Mouse (Mus musculus) embryonic facial prominence, embryonic 11.5 days (tissue): ENCODE measurements at regions not wholly inside any gene's neighbourhood (a gene's known extent, or its start where the extent isn't known, plus 50 kb on each side); places are given as distances from the start of the nearest gene placed in this dataset.

Experiments
- ATAC-seq: fragments of 200-750 bp; cut with Nextera tagmentation; replicated peaks from 2 replicates; pipeline ENCODE4 v1.8.0; 2017; ENCODE audit warnings: low read depth; ENCODE audit not compliant: insufficient number of reproducible peaks, low FRiP score, low TSS enrichment
- DNase-seq: peaks from one replicate; pipeline ENCODE4 v3.0.0-alpha.2; 2015; ENCODE audit warnings: low spot score
- H3K27ac ChIP-seq: fragments of 300-500 bp; sonication (generic); replicated peaks from 2 replicates; pipeline ENCODE4 v1.5.1; 2014; ENCODE audit warnings: mild to moderate bottlenecking, low read depth, low read length, control low read depth
- H3K27me3 ChIP-seq: fragments of 300-500 bp; sonication (generic); 2 replicates; pipeline ENCODE4 v1.6.1; 2014; ENCODE audit warnings: mild to moderate bottlenecking, low read length, moderate library complexity, mixed read lengths; ENCODE audit not compliant: control insufficient read depth, insufficient read depth
- H3K36me3 ChIP-seq: fragments of 300-500 bp; sonication (generic); replicated peaks from 2 replicates; pipeline ENCODE4 v1.6.1; 2014; ENCODE audit warnings: low read depth, mild to moderate bottlenecking, low read length, moderate library complexity, mixed read lengths; ENCODE audit not compliant: control insufficient read depth, insufficient read depth
- H3K4me1 ChIP-seq: fragments of 300-500 bp; sonication (generic); 2 replicates; pipeline ENCODE4 v1.6.1; 2014; ENCODE audit warnings: low read length, mixed read lengths; ENCODE audit not compliant: control insufficient read depth, insufficient read depth
- H3K4me2 ChIP-seq: fragments of 300-500 bp; sonication (generic); 2 replicates; pipeline ENCODE4 v1.6.1; 2014; ENCODE audit warnings: low read depth, mild to moderate bottlenecking, control low read depth, low read length, moderate library complexity
- H3K4me3 ChIP-seq: fragments of 300-500 bp; sonication (generic); 2 replicates; pipeline ENCODE4 v1.5.1; 2014; ENCODE audit warnings: low read depth, low read length, control low read depth
- H3K9ac ChIP-seq: fragments of 300-500 bp; sonication (generic); replicated peaks from 2 replicates; pipeline ENCODE4 v1.6.1; 2014; ENCODE audit warnings: mild to moderate bottlenecking, control low read depth, low read length
- H3K9me3 ChIP-seq: fragments of 300-500 bp; sonication (generic); replicated peaks from 2 replicates; pipeline ENCODE4 v1.6.1; 2016; ENCODE audit warnings: mild to moderate bottlenecking, low read length, inconsistent platforms, mixed read lengths; ENCODE audit not compliant: control insufficient read depth
- WGBS: fragments of 180-500 bp; shearing (Covaris S2); extraction: QIAGEN DNeasy Blood & Tissue Kit; methylation state at CpG from one replicate; pipeline ENCODE4 v1.1.7; 2014; 5-methylcytosine and 5-hydroxymethylcytosine counted together

DNA sequence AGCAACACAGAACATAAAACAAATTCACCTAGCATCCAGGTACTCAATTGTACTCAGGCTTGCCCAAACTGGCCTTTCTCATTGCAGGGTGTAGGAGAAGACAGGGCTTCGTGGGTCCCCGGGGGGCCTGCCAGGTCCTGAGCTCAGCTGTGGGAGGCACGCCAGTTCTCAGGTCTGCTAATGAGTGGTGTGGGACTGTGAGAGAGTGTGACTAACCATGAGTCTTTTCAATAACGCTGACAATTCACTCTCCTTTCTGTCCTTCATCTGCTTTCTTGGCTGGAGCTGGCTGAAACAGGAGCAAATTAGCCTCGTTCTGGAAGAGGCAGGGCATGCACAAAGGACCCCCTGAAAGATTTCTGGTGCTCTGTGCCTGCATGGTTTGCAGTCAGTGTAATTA, 250.2 kb downstream of the Cog6 start:
- Histone ChIP-seq H3K27me3 (no peaks in the 10 kb centered on the region), H3K9ac (no peak overlapping the region), H3K36me3 (no peaks in the 10 kb centered on the region), H3K4me2 (no peak overlapping the region), H3K27ac (no peak overlapping the region), H3K4me3 (no peak overlapping the region), H3K9me3 (no peaks in the 10 kb centered on the region), H3K4me1 (no peaks in the 10 kb centered on the region)
- WGBS, result 67% methylated on average over 5 of the region's 5 CpGs
- ATAC-seq (no peak), DNase-seq (no peak)

- no peak overlapping the region for H3K4me2 ChIP-seq
- DNase-seq (no peak), ATAC-seq (no peak)
- WGBS, result 79% methylated on average over 4 of the region's 4 CpGs
- no peak overlapping the region for H3K27ac ChIP-seq
- no peaks in the 10 kb centered on the region for H3K36me3 ChIP-seq
- no peaks in the 10 kb centered on the region for H3K4me1 ChIP-seq
- no peaks in the 10 kb centered on the region for H3K27me3 ChIP-seq
- no peaks in the 10 kb centered on the region for H3K9me3 ChIP-seq
- H3K9ac ChIP-seq, result no peak overlapping the region
- H3K4me3 ChIP-seq, result no peak overlapping the region
Measured at GRCm38 (mm10) chr3:52764166-52764565, 252.9 kb downstream of the Cog6 start.

- DNase-seq (no peak), ATAC-seq (no peak)
- Histone ChIP-seq H3K4me3 (no peak overlapping the region), H3K27me3 (no peaks in the 10 kb centered on the region), H3K9me3 (no peaks in the 10 kb centered on the region), H3K9ac (no peak overlapping the region), H3K4me2 (no peak overlapping the region), H3K4me1 (no peaks in the 10 kb centered on the region), H3K36me3 (no peaks in the 10 kb centered on the region), H3K27ac (no peak overlapping the region)
- WGBS, result 81% methylated on average over 5 of the region's 5 CpGs
Measured at GRCm38 (mm10) chr3:52763660-52764059, 253.4 kb downstream of the Cog6 start.

DNA sequence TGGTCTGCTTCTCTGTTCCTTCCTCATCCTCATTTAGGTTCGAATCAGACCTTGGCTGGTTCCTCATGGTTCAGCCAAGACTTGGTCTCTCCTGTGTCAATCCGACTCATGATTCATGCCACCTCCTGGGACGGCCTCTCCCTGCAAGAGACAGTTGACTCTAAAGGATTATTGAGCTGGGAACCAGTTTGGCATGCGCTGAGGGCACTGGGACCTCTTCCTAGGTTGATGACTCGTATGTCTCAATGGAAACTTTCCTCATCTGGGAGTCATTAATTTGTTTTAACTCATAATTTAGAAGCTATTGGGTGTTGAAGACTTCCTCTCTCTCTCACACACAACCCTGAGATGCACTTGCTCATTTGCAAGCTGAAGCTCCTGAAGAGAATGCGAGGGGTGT, 254.5 kb downstream of the Cog6 start:
- no peak overlapping the region for H3K27ac ChIP-seq
- no peaks in the 10 kb centered on the region for H3K27me3 ChIP-seq
- H3K4me3 ChIP-seq, result no peak overlapping the region
- H3K9ac ChIP-seq, result no peak overlapping the region
- no peaks in the 10 kb centered on the region for H3K4me1 ChIP-seq
- DNase-seq (no peak), ATAC-seq (no peak)
- no peaks in the 10 kb centered on the region for H3K9me3 ChIP-seq
- WGBS, result 82% methylated on average over 6 of the region's 6 CpGs
- H3K4me2 ChIP-seq, result no peak overlapping the region
- no peaks in the 10 kb centered on the region for H3K36me3 ChIP-seq

DNA sequence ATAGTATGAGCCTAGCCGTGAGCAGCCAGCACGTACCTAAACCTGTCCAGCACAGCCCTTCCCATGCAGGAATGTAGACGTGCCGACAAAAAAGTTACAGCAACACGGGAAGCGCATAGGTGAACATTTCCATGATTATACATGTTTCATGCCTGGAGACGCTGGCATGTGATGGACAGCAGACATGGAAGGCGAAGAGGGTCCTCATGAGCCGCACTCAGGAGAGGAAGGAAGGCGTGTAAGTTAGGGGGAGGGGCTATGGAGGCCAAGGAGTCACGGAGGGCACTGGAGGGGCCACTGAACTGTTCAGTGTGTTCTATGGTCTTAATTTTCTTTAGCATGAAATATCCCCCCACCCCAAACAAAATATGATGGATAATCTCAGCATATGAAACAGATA, 257.2 kb downstream of the Cog6 start:
- H3K9me3 ChIP-seq, result no peaks in the 10 kb centered on the region
- DNase-seq, result no peak
- no peak overlapping the region for H3K9ac ChIP-seq
- 87% methylated on average over 11 of the region's 11 CpGs for whole genome bisulfite sequencing
- H3K4me3 ChIP-seq, result no peak overlapping the region
- H3K4me1 ChIP-seq, result no peaks in the 10 kb centered on the region
- no peaks in the 10 kb centered on the region for H3K36me3 ChIP-seq
- H3K4me2 ChIP-seq, result no peak overlapping the region
- no peak overlapping the region for H3K27ac ChIP-seq
- no peaks in the 10 kb centered on the region for H3K27me3 ChIP-seq
- ATAC-seq, result no peak

DNA sequence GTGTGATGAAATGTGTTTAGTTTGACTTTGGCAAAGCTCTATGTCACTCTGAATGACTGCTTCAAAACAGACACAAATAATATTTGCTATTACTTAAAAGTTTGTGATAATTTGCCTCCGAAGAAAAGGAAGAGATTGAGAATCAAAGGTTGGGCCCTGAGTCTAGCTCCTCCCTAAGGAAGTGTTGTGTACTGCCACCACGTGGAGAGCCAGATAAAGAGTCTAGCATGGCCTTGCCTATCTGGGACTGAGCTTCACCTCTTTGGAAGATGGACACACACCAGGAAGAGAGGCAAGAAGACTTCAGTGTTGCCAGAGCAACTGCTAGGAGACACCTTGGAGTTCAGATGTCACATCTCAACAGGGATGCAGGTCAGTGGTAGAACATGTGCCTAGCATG, 258.5 kb downstream of the Cog6 start:
- Histone ChIP-seq H3K27me3 (no peaks in the 10 kb centered on the region), H3K4me2 (no peak overlapping the region), H3K9me3 (no peaks in the 10 kb centered on the region), H3K27ac (no peak overlapping the region), H3K4me1 (no peaks in the 10 kb centered on the region), H3K9ac (no peak overlapping the region), H3K4me3 (no peak overlapping the region), H3K36me3 (no peaks in the 10 kb centered on the region)
- whole genome bisulfite sequencing, result 30% methylated on average over 2 of the region's 2 CpGs
- DNase-seq (peak; percentile 50), ATAC-seq (no peak)

- Histone ChIP-seq H3K4me1 (no peaks in the 10 kb centered on the region), H3K4me3 (no peak overlapping the region), H3K36me3 (no peaks in the 10 kb centered on the region), H3K9ac (no peak overlapping the region), H3K4me2 (no peak overlapping the region), H3K27ac (no peak overlapping the region), H3K9me3 (no peaks in the 10 kb centered on the region), H3K27me3 (no peaks in the 10 kb centered on the region)
- WGBS, result 95% methylated on average over 5 of the region's 5 CpGs
- no peak for DNase-seq
- no peak for ATAC-seq
Measured at GRCm38 (mm10) chr3:52756816-52757215, 260.2 kb downstream of the Cog6 start.

- Histone ChIP-seq H3K4me1 (no peaks in the 10 kb centered on the region), H3K9me3 (no peaks in the 10 kb centered on the region), H3K9ac (no peak overlapping the region), H3K27ac (no peak overlapping the region), H3K27me3 (no peaks in the 10 kb centered on the region), H3K4me2 (no peak overlapping the region), H3K36me3 (no peaks in the 10 kb centered on the region), H3K4me3 (no peak overlapping the region)
- ATAC-seq, result no peak
- 59% methylated on average over 5 of the region's 5 CpGs for WGBS
- no peak for DNase-seq
Measured at GRCm38 (mm10) chr3:52756006-52756405, 261.0 kb downstream of the Cog6 start.

DNA sequence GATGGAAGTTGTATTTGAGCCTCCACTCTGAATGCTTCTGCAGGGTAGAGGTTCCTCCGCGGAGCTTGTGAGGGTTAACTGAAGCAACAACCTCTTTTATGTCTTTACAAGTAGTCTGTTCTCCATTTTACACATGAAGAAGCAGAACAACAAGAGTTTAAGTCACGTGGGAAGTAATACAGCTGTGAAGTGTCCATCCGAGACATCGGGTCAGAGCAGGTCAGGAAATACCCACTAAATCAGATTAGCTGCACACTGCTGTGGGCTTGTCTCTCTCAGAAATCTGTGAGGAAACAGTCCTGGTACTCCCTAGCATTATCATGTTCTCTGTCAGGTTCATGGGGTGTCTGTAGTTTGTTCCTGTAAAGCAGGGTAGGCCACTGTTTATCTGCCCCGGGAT, 262.1 kb downstream of the Cog6 start:
- Histone ChIP-seq H3K4me2 (no peak overlapping the region), H3K27me3 (no peaks in the 10 kb centered on the region), H3K9me3 (no peaks in the 10 kb centered on the region), H3K4me1 (no peaks in the 10 kb centered on the region), H3K27ac (no peak overlapping the region), H3K9ac (no peak overlapping the region), H3K4me3 (no peak overlapping the region), H3K36me3 (no peaks in the 10 kb centered on the region)
- no peak for ATAC-seq
- DNase-seq, result no peak
- 54% methylated on average over 6 of the region's 6 CpGs for WGBS
